Mouse (Mus musculus) frontal cortex, adult 2 months (tissue): Measurements from ENCODE around the gene Gsn. TPM values are rescaled to one million over a fixed set of nuclear protein-coding genes. Genes with fewer than 3 reads are reported as not detected.
A peak's percentile ranks its signal among the peaks of the same experiment; 100 is the strongest.

Experiments
- DNase-seq, 2 experiments: peaks; one replicate each; pipeline ENCODE4 v3.0.0; 2022; ENCODE audit warnings: low spot score in 1 of 2; ENCODE audit errors: extremely low spot score in 1 of 2
- polyA plus RNA-seq: library from polyadenylated mRNA; depleted of rRNA; stranded (reverse); fragments of >200 nt; gene quantifications from 2 replicates; pipeline ENCODE4 v1.2.3, GENCODE M21; 2012

Gsn gene
- polyA plus RNA-seq, 1 experiment = 99.6 TPM

- no peak for DNase-seq
These were observed 3.4 kb upstream of the Gsn start for GRCm38 (mm10) chr2:35252733-35253132.

- no peak for DNase-seq
These were observed 2.4 kb upstream of the Gsn start for GRCm38 (mm10) chr2:35253751-35254150.

GRCm38 (mm10) chr2:35255004-35255403, 1.2 kb upstream of the Gsn start:
- no peak for DNase-seq

- no peak for DNase-seq
These were observed 718 bp upstream of the Gsn start for GRCm38 (mm10) chr2:35255462-35255861.

- DNase-seq = no peak
These were observed 752 bp downstream of the Gsn start for GRCm38 (mm10) chr2:35256932-35257331.

GRCm38 (mm10) chr2:35257886-35258285, 1.7 kb downstream of the Gsn start:
- no peak for DNase-seq

GRCm38 (mm10) chr2:35258590-35258989, 2.4 kb downstream of the Gsn start:
- DNase-seq = no peak

- no peak for DNase-seq
These were observed 3.3 kb downstream of the Gsn start for GRCm38 (mm10) chr2:35259338-35260080.

GRCm38 (mm10) chr2:35260291-35260690, 4.1 kb downstream of the Gsn start:
- DNase-seq = no peak

GRCm38 (mm10) chr2:35264095-35264494, 7.9 kb downstream of the Gsn start:
- no peak for DNase-seq

- peak in 1 of 2 experiments; percentile 80 for DNase-seq
These were observed 9.1 kb downstream of the Gsn start for GRCm38 (mm10) chr2:35265296-35265695.

GRCm38 (mm10) chr2:35265775-35266174, 9.6 kb downstream of the Gsn start:
- no peak for DNase-seq

- no peak for DNase-seq
These were observed 10.2 kb downstream of the Gsn start for GRCm38 (mm10) chr2:35266251-35266905.

- no peak for DNase-seq
These were observed 11.1 kb downstream of the Gsn start for GRCm38 (mm10) chr2:35267156-35267875.

- DNase-seq = no peak
These were observed 11.8 kb downstream of the Gsn start for GRCm38 (mm10) chr2:35267876-35268566.

- DNase-seq = no peak
These were observed 13.0 kb downstream of the Gsn start for GRCm38 (mm10) chr2:35269136-35269535.

GRCm38 (mm10) chr2:35269716-35270260, 13.6 kb downstream of the Gsn start:
- DNase-seq = no peak

- DNase-seq = peak; percentile 32 to 69
These were observed 14.4 kb downstream of the Gsn start for GRCm38 (mm10) chr2:35270531-35270984.

GRCm38 (mm10) chr2:35271817-35272216, 15.6 kb downstream of the Gsn start:
- DNase-seq = peak; percentile 56 to 78

GRCm38 (mm10) chr2:35272881-35273280, 16.7 kb downstream of the Gsn start:
- no peak for DNase-seq

- DNase-seq = no peak
These were observed 17.4 kb downstream of the Gsn start for GRCm38 (mm10) chr2:35273536-35273935.
